Mouse (Mus musculus): Measurements from ENCODE around the gene Bcam.

DNA sequence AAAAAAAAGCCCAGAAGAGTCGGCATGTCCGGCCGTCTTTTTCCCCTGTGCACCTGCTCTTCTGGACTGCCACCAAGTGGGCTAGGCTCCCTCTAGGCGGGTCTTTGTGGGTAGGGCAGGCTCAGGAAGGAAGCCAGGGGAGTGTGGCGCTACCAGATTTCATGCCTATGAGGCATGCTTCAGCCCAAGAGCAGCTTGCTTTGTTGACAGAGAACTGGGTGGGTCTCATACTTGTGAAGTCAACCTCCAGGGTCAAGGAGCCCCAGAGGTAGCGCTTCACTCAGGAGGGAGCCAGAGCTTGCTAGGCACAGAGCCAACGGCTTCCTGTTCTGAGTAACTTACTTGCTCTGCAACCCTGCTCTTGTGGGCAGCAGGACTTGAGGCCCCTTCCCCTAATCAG lies 17.2 kb downstream of the Bcam start:
- TF ChIP-seq CTCF (IDR thresholded peaks at IDR 0.05; ENCODE audit: borderline replicate concordance, insufficient read depth, low read depth, low read length) (no peak), POLR2A (IDR thresholded peaks at IDR 0.05; ENCODE audit: borderline replicate concordance, insufficient read depth, low read length) (no peak)
